Mouse (Mus musculus): ENCODE data around the gene Nhlrc3.

GRCm38 (mm10) chr3:53412259-53412658 is 50.9 kb downstream of the Nhlrc3 start:
- TF ChIP-seq CTCF (IDR thresholded peaks at IDR 0.05; ENCODE audit: low read depth) (no peak), EP300 (optimal IDR thresholded peaks at IDR 0.05) (no peak)

Data from stomach, postnatal 0 days (tissue).